Mouse (Mus musculus): ENCODE measurements around the gene Col25a1. TPM values are rescaled to one million over a fixed set of nuclear protein-coding genes. Genes with fewer than 3 reads are reported as not detected.

The Col25a1 gene
- polyA plus RNA-seq, 1 experiment, result 0.06 TPM

GRCm38 (mm10) chr3:130439767-130440166 lies 308.5 kb downstream of the Col25a1 start:
- Histone ChIP-seq H3K4me1 (ENCODE audit: control insufficient read depth, insufficient read depth, low read length) (no peaks in the 10 kb centered on the region), H3K4me3 (ENCODE audit: insufficient read depth, low read depth, low read length) (no peak overlapping the region), H3K36me3 (ENCODE audit: control insufficient read depth, insufficient read depth, low read length) (no peaks in the 10 kb centered on the region), H3K27ac (ENCODE audit: insufficient read depth, low read depth, low read length) (no peak overlapping the region), H3K27me3 (replicated peaks; ENCODE audit: control insufficient read depth, insufficient read depth, low read length) (no peaks in the 10 kb centered on the region; the same call in 1 of the 2 replicates)
- no peak for TF ChIP-seq POLR2A (IDR thresholded peaks at IDR 0.05; ENCODE audit: low read depth, low read length)
- no peak for TF ChIP-seq CTCF (conservative IDR thresholded peaks at IDR 0.05; ENCODE audit: insufficient read depth, insufficient read length, low read depth, low read length)
- WGBS, result 94% methylated on average over 6 of the region's 6 CpGs
- DNase-seq, result no peak

- no peaks in the 10 kb centered on the region for H3K4me1 ChIP-seq (ENCODE audit: control insufficient read depth, insufficient read depth, low read length)
- no peak for TF ChIP-seq CTCF (conservative IDR thresholded peaks at IDR 0.05; ENCODE audit: insufficient read depth, insufficient read length, low read depth, low read length)
- no peak for TF ChIP-seq POLR2A (IDR thresholded peaks at IDR 0.05; ENCODE audit: low read depth, low read length)
- WGBS, result 44% methylated on average over 12 of the region's 12 CpGs
- H3K27me3 ChIP-seq (replicated peaks; ENCODE audit: control insufficient read depth, insufficient read depth, low read length), result no peaks in the 10 kb centered on the region; the same call in 1 of the 2 replicates
- peak; percentile 19 for DNase-seq
- H3K27ac ChIP-seq (ENCODE audit: insufficient read depth, low read depth, low read length), result no peak overlapping the region
- no peaks in the 10 kb centered on the region for H3K36me3 ChIP-seq (ENCODE audit: control insufficient read depth, insufficient read depth, low read length)
- H3K4me3 ChIP-seq (ENCODE audit: insufficient read depth, low read depth, low read length), result no peak overlapping the region
These were observed 309.4 kb downstream of the Col25a1 start for GRCm38 (mm10) chr3:130440689-130441088.

GRCm38 (mm10) chr3:130443842-130444627 lies 312.7 kb downstream of the Col25a1 start:
- Histone ChIP-seq H3K36me3 (ENCODE audit: control insufficient read depth, insufficient read depth, low read length) (no peaks in the 10 kb centered on the region), H3K27me3 (replicated peaks; ENCODE audit: control insufficient read depth, insufficient read depth, low read length) (no peaks in the 10 kb centered on the region), H3K27ac (ENCODE audit: insufficient read depth, low read depth, low read length) (no peak overlapping the region), H3K4me3 (ENCODE audit: insufficient read depth, low read depth, low read length) (no peak overlapping the region), H3K4me1 (ENCODE audit: control insufficient read depth, insufficient read depth, low read length) (no peaks in the 10 kb centered on the region)
- TF ChIP-seq CTCF (conservative IDR thresholded peaks at IDR 0.05; ENCODE audit: insufficient read depth, insufficient read length, low read depth, low read length), result no peak
- TF ChIP-seq POLR2A (IDR thresholded peaks at IDR 0.05; ENCODE audit: low read depth, low read length), result no peak
- WGBS, result 65% methylated on average over 13 of the region's 13 CpGs
- DNase-seq, result no peak

- H3K4me3 ChIP-seq (ENCODE audit: insufficient read depth, low read depth, low read length), result no peak overlapping the region
- no peak for TF ChIP-seq CTCF (conservative IDR thresholded peaks at IDR 0.05; ENCODE audit: insufficient read depth, insufficient read length, low read depth, low read length)
- TF ChIP-seq POLR2A (IDR thresholded peaks at IDR 0.05; ENCODE audit: low read depth, low read length), result no peak
- no peak overlapping the region for H3K27ac ChIP-seq (ENCODE audit: insufficient read depth, low read depth, low read length)
- H3K4me1 ChIP-seq (ENCODE audit: control insufficient read depth, insufficient read depth, low read length), result no peaks in the 10 kb centered on the region
- WGBS, result 56% methylated on average over 7 of the region's 7 CpGs
- H3K36me3 ChIP-seq (ENCODE audit: control insufficient read depth, insufficient read depth, low read length), result no peaks in the 10 kb centered on the region
- DNase-seq, result no peak
- no peaks in the 10 kb centered on the region for H3K27me3 ChIP-seq (replicated peaks; ENCODE audit: control insufficient read depth, insufficient read depth, low read length)
These were observed 318.6 kb downstream of the Col25a1 start for GRCm38 (mm10) chr3:130449864-130450263.

- WGBS, result 77% methylated on average over 5 of the region's 5 CpGs
- Histone ChIP-seq H3K4me3 (ENCODE audit: insufficient read depth, low read depth, low read length) (no peak overlapping the region), H3K27ac (ENCODE audit: insufficient read depth, low read depth, low read length) (no peak overlapping the region), H3K36me3 (ENCODE audit: control insufficient read depth, insufficient read depth, low read length) (no peaks in the 10 kb centered on the region), H3K27me3 (replicated peaks; ENCODE audit: control insufficient read depth, insufficient read depth, low read length) (no peaks in the 10 kb centered on the region; the same call in 1 of the 2 replicates), H3K4me1 (ENCODE audit: control insufficient read depth, insufficient read depth, low read length) (no peaks in the 10 kb centered on the region)
- DNase-seq, result no peak
- TF ChIP-seq POLR2A (IDR thresholded peaks at IDR 0.05; ENCODE audit: low read depth, low read length) (no peak), CTCF (conservative IDR thresholded peaks at IDR 0.05; ENCODE audit: insufficient read depth, insufficient read length, low read depth, low read length) (no peak)
These were observed 334.1 kb downstream of the Col25a1 start for GRCm38 (mm10) chr3:130465371-130465770.

GRCm38 (mm10) chr3:130473211-130473768 lies 342.0 kb downstream of the Col25a1 start:
- H3K27me3 ChIP-seq (replicated peaks; ENCODE audit: control insufficient read depth, insufficient read depth, low read length), result no peaks in the 10 kb centered on the region
- H3K4me1 ChIP-seq (ENCODE audit: control insufficient read depth, insufficient read depth, low read length), result no peaks in the 10 kb centered on the region
- TF ChIP-seq CTCF (conservative IDR thresholded peaks at IDR 0.05; ENCODE audit: insufficient read depth, insufficient read length, low read depth, low read length) (no peak), POLR2A (IDR thresholded peaks at IDR 0.05; ENCODE audit: low read depth, low read length) (no peak)
- no peaks in the 10 kb centered on the region for H3K36me3 ChIP-seq (ENCODE audit: control insufficient read depth, insufficient read depth, low read length)
- H3K27ac ChIP-seq (ENCODE audit: insufficient read depth, low read depth, low read length), result no peak overlapping the region
- H3K4me3 ChIP-seq (ENCODE audit: insufficient read depth, low read depth, low read length), result no peak overlapping the region
- peak; percentile 7 for DNase-seq
- 37% methylated on average over 4 of the region's 4 CpGs for WGBS

- no peaks in the 10 kb centered on the region for H3K4me1 ChIP-seq (ENCODE audit: control insufficient read depth, insufficient read depth, low read length)
- no peak overlapping the region for H3K4me3 ChIP-seq (ENCODE audit: insufficient read depth, low read depth, low read length)
- no peaks in the 10 kb centered on the region for H3K36me3 ChIP-seq (ENCODE audit: control insufficient read depth, insufficient read depth, low read length)
- no peak overlapping the region for H3K27ac ChIP-seq (ENCODE audit: insufficient read depth, low read depth, low read length)
- H3K27me3 ChIP-seq (replicated peaks; ENCODE audit: control insufficient read depth, insufficient read depth, low read length), result no peaks in the 10 kb centered on the region
- DNase-seq, result no peak
- TF ChIP-seq POLR2A (IDR thresholded peaks at IDR 0.05; ENCODE audit: low read depth, low read length), result no peak
- no peak for TF ChIP-seq CTCF (conservative IDR thresholded peaks at IDR 0.05; ENCODE audit: insufficient read depth, insufficient read length, low read depth, low read length)
- 38% methylated on average over 7 of the region's 7 CpGs for WGBS
These were observed 342.7 kb downstream of the Col25a1 start for GRCm38 (mm10) chr3:130473970-130474369.
